Mouse (Mus musculus) heart, embryonic 15.5 days (tissue): Measurements from ENCODE around the gene Tbc1d5. TPM values are rescaled to one million over a fixed set of nuclear protein-coding genes. Genes with fewer than 3 reads are reported as not detected.

Source experiments
- ATAC-seq: fragments of 200-750 bp; cut with Nextera tagmentation; replicated peaks from 2 replicates; pipeline ENCODE4 v1.8.0; 2017; ENCODE audit warnings: low read depth, moderate TSS enrichment; ENCODE audit not compliant: insufficient number of reproducible peaks, insufficient read depth, low FRiP score
- H3K27ac ChIP-seq: fragments of 300-500 bp; sonication (generic); 2 replicates; pipeline ENCODE4 v1.5.1; 2015; ENCODE audit warnings: mild to moderate bottlenecking, inconsistent platforms
- H3K27me3 ChIP-seq: fragments of 300-500 bp; sonication (generic); 2 replicates; pipeline ENCODE4 v1.6.1; 2015; ENCODE audit warnings: inconsistent platforms
- H3K36me3 ChIP-seq: fragments of 300-500 bp; sonication (generic); 2 replicates; pipeline ENCODE4 v1.6.1; 2015; ENCODE audit warnings: mild to moderate bottlenecking, inconsistent platforms
- H3K4me1 ChIP-seq: fragments of 300-500 bp; sonication (generic); replicated peaks from 2 replicates; pipeline ENCODE4 v1.6.1; 2015; ENCODE audit warnings: inconsistent platforms
- H3K4me2 ChIP-seq: fragments of 300-500 bp; sonication (generic); 2 replicates; pipeline ENCODE4 v1.6.1; 2015; ENCODE audit warnings: inconsistent platforms, mild to moderate bottlenecking, moderate library complexity
- H3K4me3 ChIP-seq: fragments of 300-500 bp; sonication (generic); 2 replicates; pipeline ENCODE4 v1.5.1; 2015; ENCODE audit warnings: mild to moderate bottlenecking, inconsistent platforms
- H3K9ac ChIP-seq: fragments of 300-500 bp; sonication (generic); 2 replicates; pipeline ENCODE4 v1.6.1; 2015; ENCODE audit warnings: mild to moderate bottlenecking, inconsistent platforms
- H3K9me3 ChIP-seq: fragments of 300-500 bp; sonication (generic); replicated peaks from 2 replicates; pipeline ENCODE4 v1.6.1; 2016; ENCODE audit warnings: inconsistent platforms
- WGBS: fragments of 180-500 bp; shearing (Covaris S2); methylation state at CpG from one replicate; pipeline ENCODE4 v1.1.7; 2015; ENCODE audit warnings: mixed read lengths; 5-methylcytosine and 5-hydroxymethylcytosine counted together
- polyA plus RNA-seq: library from polyadenylated mRNA; unstranded; fragments of >200 nt; fragmentation: Nextera tagmentation; extraction: Ambion mirVana; gene quantifications from 2 replicates; pipeline ENCODE4 v1.2.1, GENCODE M21; 2015

Gene Tbc1d5
- polyA plus RNA-seq, 1 experiment from 2014 or later, result 7.8 TPM

GRCm38 (mm10) chr17:51043869-51044268 lies 135.3 kb downstream of the Tbc1d5 start:
- Histone ChIP-seq H3K27ac (no peak overlapping the region), H3K4me1 (no peaks in the 10 kb centered on the region), H3K4me3 (no peak overlapping the region), H3K36me3 (no peaks in the 10 kb centered on the region), H3K9ac (no peak overlapping the region), H3K9me3 (no peaks in the 10 kb centered on the region), H3K4me2 (no peak overlapping the region), H3K27me3 (no peaks in the 10 kb centered on the region)
- WGBS, result 72% methylated on average over 1 of the region's 1 CpGs
- ATAC-seq, result no peak

GRCm38 (mm10) chr17:51040861-51041260 lies 138.3 kb downstream of the Tbc1d5 start:
- Histone ChIP-seq H3K9me3 (no peaks in the 10 kb centered on the region), H3K27me3 (no peaks in the 10 kb centered on the region), H3K27ac (no peak overlapping the region), H3K9ac (no peak overlapping the region), H3K4me3 (no peak overlapping the region), H3K36me3 (no peaks in the 10 kb centered on the region), H3K4me2 (no peak overlapping the region), H3K4me1 (no peaks in the 10 kb centered on the region)
- 22% methylated on average over 1 of the region's 1 CpGs for WGBS
- ATAC-seq, result no peak

- Histone ChIP-seq H3K4me3 (no peak overlapping the region), H3K27ac (no peak overlapping the region), H3K9ac (no peak overlapping the region), H3K9me3 (no peaks in the 10 kb centered on the region), H3K27me3 (no peaks in the 10 kb centered on the region), H3K36me3 (no peaks in the 10 kb centered on the region), H3K4me1 (no peaks in the 10 kb centered on the region), H3K4me2 (no peak overlapping the region)
- no peak for ATAC-seq
- 81% methylated on average over 5 of the region's 5 CpGs for WGBS
Observed at GRCm38 (mm10) chr17:51023227-51023626, 155.9 kb downstream of the Tbc1d5 start.

- H3K36me3 ChIP-seq, result no peaks in the 10 kb centered on the region
- no peak for ATAC-seq
- no peaks in the 10 kb centered on the region for H3K9me3 ChIP-seq
- H3K4me1 ChIP-seq, result no peaks in the 10 kb centered on the region
- no peak overlapping the region for H3K4me3 ChIP-seq
- H3K27ac ChIP-seq, result no peak overlapping the region
- no peak overlapping the region for H3K9ac ChIP-seq
- no peaks in the 10 kb centered on the region for H3K27me3 ChIP-seq
- WGBS, result 61% methylated on average over 2 of the region's 2 CpGs
- no peak overlapping the region for H3K4me2 ChIP-seq
Observed at GRCm38 (mm10) chr17:51016384-51016783, 162.8 kb downstream of the Tbc1d5 start.

GRCm38 (mm10) chr17:51013908-51014307 lies 165.2 kb downstream of the Tbc1d5 start:
- Histone ChIP-seq H3K4me3 (no peak overlapping the region), H3K9me3 (no peaks in the 10 kb centered on the region), H3K27ac (no peak overlapping the region), H3K4me2 (no peak overlapping the region), H3K27me3 (no peaks in the 10 kb centered on the region), H3K9ac (no peak overlapping the region), H3K36me3 (no peaks in the 10 kb centered on the region), H3K4me1 (no peaks in the 10 kb centered on the region)
- no peak for ATAC-seq

- Histone ChIP-seq H3K36me3 (no peaks in the 10 kb centered on the region), H3K27me3 (no peaks in the 10 kb centered on the region), H3K27ac (no peak overlapping the region), H3K9ac (no peak overlapping the region), H3K4me1 (no peaks in the 10 kb centered on the region), H3K4me2 (no peak overlapping the region), H3K9me3 (no peaks in the 10 kb centered on the region), H3K4me3 (no peak overlapping the region)
- no peak for ATAC-seq
Observed at GRCm38 (mm10) chr17:51003179-51003578, 176.0 kb downstream of the Tbc1d5 start.

- Histone ChIP-seq H3K27me3 (no peaks in the 10 kb centered on the region), H3K4me2 (no peak overlapping the region), H3K4me1 (no peaks in the 10 kb centered on the region), H3K4me3 (no peak overlapping the region), H3K27ac (no peak overlapping the region), H3K9ac (no peak overlapping the region), H3K9me3 (no peaks in the 10 kb centered on the region), H3K36me3 (no peaks in the 10 kb centered on the region)
- WGBS, result 39% methylated on average over 1 of the region's 1 CpGs
- no peak for ATAC-seq
Observed at GRCm38 (mm10) chr17:50998216-50998615, 180.9 kb downstream of the Tbc1d5 start.

- ATAC-seq, result no peak
- WGBS, result 84% methylated on average over 3 of the region's 3 CpGs
- H3K27ac ChIP-seq, result no peak overlapping the region
Observed at GRCm38 (mm10) chr17:50993294-50993993, 185.7 kb downstream of the Tbc1d5 start.

GRCm38 (mm10) chr17:50990770-50991405 lies 188.3 kb downstream of the Tbc1d5 start:
- no peaks in the 10 kb centered on the region for H3K27me3 ChIP-seq
- no peaks in the 10 kb centered on the region for H3K9me3 ChIP-seq
- no peak for ATAC-seq
- no peaks in the 10 kb centered on the region for H3K36me3 ChIP-seq
- H3K27ac ChIP-seq, result no peak overlapping the region
- H3K9ac ChIP-seq, result no peak overlapping the region
- H3K4me2 ChIP-seq, result no peak overlapping the region
- H3K4me1 ChIP-seq, result no peaks in the 10 kb centered on the region
- WGBS, result 93% methylated on average over 2 of the region's 2 CpGs
- H3K4me3 ChIP-seq, result no peak overlapping the region

More at GRCm38 (mm10) chr17:50993294-50993993, 185.7 kb downstream of the Tbc1d5 start:
- H3K9me3 ChIP-seq, result no peaks in the 10 kb centered on the region
- H3K4me3 ChIP-seq, result no peak overlapping the region
- no peak overlapping the region for H3K4me2 ChIP-seq
- no peaks in the 10 kb centered on the region for H3K27me3 ChIP-seq
- no peaks in the 10 kb centered on the region for H3K4me1 ChIP-seq
- no peaks in the 10 kb centered on the region for H3K36me3 ChIP-seq
- H3K9ac ChIP-seq, result no peak overlapping the region

- ATAC-seq, result no peak
- no peaks in the 10 kb centered on the region for H3K36me3 ChIP-seq
- 61% methylated on average over 3 of the region's 3 CpGs for WGBS
- H3K9me3 ChIP-seq, result no peaks in the 10 kb centered on the region
- no peaks in the 10 kb centered on the region for H3K27me3 ChIP-seq
- H3K4me3 ChIP-seq, result no peak overlapping the region
- H3K9ac ChIP-seq, result no peak overlapping the region
- no peaks in the 10 kb centered on the region for H3K4me1 ChIP-seq
- no peak overlapping the region for H3K27ac ChIP-seq
- H3K4me2 ChIP-seq, result no peak overlapping the region
Observed at GRCm38 (mm10) chr17:50987935-50988334, 191.2 kb downstream of the Tbc1d5 start.

- Histone ChIP-seq H3K4me2 (no peak overlapping the region), H3K4me1 (no peaks in the 10 kb centered on the region), H3K36me3 (no peaks in the 10 kb centered on the region), H3K4me3 (no peak overlapping the region), H3K27ac (no peak overlapping the region), H3K9ac (no peak overlapping the region), H3K9me3 (no peaks in the 10 kb centered on the region), H3K27me3 (no peaks in the 10 kb centered on the region)
- 72% methylated on average over 5 of the region's 5 CpGs for WGBS
- no peak for ATAC-seq
Observed at GRCm38 (mm10) chr17:50981933-50982332, 197.2 kb downstream of the Tbc1d5 start.

- Histone ChIP-seq H3K9ac (no peak overlapping the region), H3K36me3 (no peaks in the 10 kb centered on the region), H3K27me3 (no peaks in the 10 kb centered on the region), H3K4me2 (no peak overlapping the region), H3K4me3 (no peak overlapping the region), H3K4me1 (no peaks in the 10 kb centered on the region), H3K27ac (no peak overlapping the region), H3K9me3 (no peaks in the 10 kb centered on the region)
- 17% methylated on average over 1 of the region's 1 CpGs for whole genome bisulfite sequencing
- ATAC-seq, result no peak
Observed at GRCm38 (mm10) chr17:50972142-50972541, 207.0 kb downstream of the Tbc1d5 start.
